Mouse (Mus musculus) kidney, adult 2 months (tissue): ENCODE results near the gene Pdp2. TPM values are rescaled to one million over a fixed set of nuclear protein-coding genes. Genes with fewer than 3 reads are reported as not detected.
A peak's percentile ranks its signal among the peaks of the same experiment; 100 is the strongest.

Experiments
- DNase-seq: peaks from one replicate; pipeline ENCODE4 v3.0.0; 2021
- H3K27ac ChIP-seq: fragments of 200-500 bp; 2 replicates; pipeline ENCODE4 v1.5.1; 2012; ENCODE audit warnings: low read depth, low read length, control low read depth, inconsistent platforms; ENCODE audit not compliant: insufficient read depth
- H3K27me3 ChIP-seq: fragments of 200-500 bp; replicated peaks from 2 replicates; pipeline ENCODE4 v1.6.1; 2012; ENCODE audit warnings: mild to moderate bottlenecking, moderate library complexity, low read length, inconsistent platforms; ENCODE audit not compliant: control insufficient read depth, insufficient read depth
- H3K36me3 ChIP-seq: fragments of 200-500 bp; 2 replicates; pipeline ENCODE4 v1.6.1; 2012; ENCODE audit warnings: mild to moderate bottlenecking, moderate library complexity, low read length, inconsistent platforms; ENCODE audit not compliant: control insufficient read depth, insufficient read depth
- H3K4me1 ChIP-seq: fragments of 200-500 bp; 2 replicates; pipeline ENCODE4 v1.6.1; 2011; ENCODE audit warnings: low read length; ENCODE audit not compliant: control insufficient read depth, insufficient read depth
- H3K4me3 ChIP-seq: fragments of 200-500 bp; 2 replicates; pipeline ENCODE4 v1.5.1; 2011; ENCODE audit warnings: mild to moderate bottlenecking, low read depth, low read length, control low read depth; ENCODE audit not compliant: insufficient read depth
- CTCF ChIP-seq: fragments of 200-500 bp; conservative IDR thresholded peaks from 2 replicates; pipeline ENCODE4 v1.5.1; 2011; ENCODE audit warnings: low read depth, mild to moderate bottlenecking, control low read depth, low read length, moderate library complexity, mixed read lengths; ENCODE audit not compliant: insufficient read depth, insufficient read length
- POLR2A ChIP-seq: fragments of 200-500 bp; IDR thresholded peaks from one replicate; pipeline ENCODE4 v1.6.1; 2011; ENCODE audit warnings: low read depth, low read length, control low read depth
- WGBS: fragments of 180-500 bp; shearing (Covaris S2); methylation state at CpG from one replicate; pipeline ENCODE4 v1.1.7; 2018; 5-methylcytosine and 5-hydroxymethylcytosine counted together
- polyA plus RNA-seq: library from polyadenylated mRNA; depleted of rRNA; stranded (reverse); fragments of >200 nt; gene quantifications from 2 replicates; pipeline ENCODE4 v1.2.3, GENCODE M21; 2012

Gene Pdp2
- polyA plus RNA-seq, 1 experiment, result 29.2 TPM

- Histone ChIP-seq H3K4me1 (peaks cover 15% of the 10 kb centered on the region), H3K4me3 (no peak overlapping the region), H3K27ac (no peak overlapping the region), H3K27me3 (no peaks in the 10 kb centered on the region), H3K36me3 (no peaks in the 10 kb centered on the region)
- TF ChIP-seq POLR2A, result no peak
- no peak for TF ChIP-seq CTCF
- 71% methylated on average over 8 of the region's 8 CpGs for WGBS
- no peak for DNase-seq
Measured at GRCm38 (mm10) chr8:104609222-104609621, 18.0 kb downstream of the Pdp2 start.

- WGBS, result 79% methylated on average over 12 of the region's 12 CpGs
- no peak overlapping the region for H3K4me3 ChIP-seq
Measured at GRCm38 (mm10) chr8:104610185-104610766, 19.0 kb downstream of the Pdp2 start.

DNA sequence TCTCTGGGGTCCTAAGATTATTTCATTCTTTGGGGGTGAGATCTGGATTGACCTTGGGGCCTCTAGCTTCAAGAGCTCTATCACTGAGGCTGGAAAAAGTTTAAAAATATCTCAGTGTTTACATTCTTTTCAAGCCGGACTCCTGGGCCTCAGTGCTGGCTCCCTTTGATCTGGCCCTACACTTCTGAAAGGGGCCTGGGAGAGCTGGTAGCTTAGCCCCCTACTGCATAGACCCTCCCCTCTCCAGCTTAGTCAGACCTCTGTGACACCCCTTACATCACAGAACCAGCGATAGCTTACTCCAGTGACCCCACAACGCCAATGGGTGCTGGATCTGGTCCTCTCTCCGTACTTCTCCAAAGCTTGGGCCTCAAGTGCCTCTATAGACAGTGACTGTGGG lies 20.4 kb downstream of the Pdp2 start:
- TF ChIP-seq POLR2A (no peak), CTCF (no peak)
- no peak overlapping the region for H3K27ac ChIP-seq
- WGBS, result 66% methylated on average over 4 of the region's 4 CpGs
- peaks cover 12% of the 10 kb centered on the region for H3K4me1 ChIP-seq
- no peak overlapping the region for H3K4me3 ChIP-seq
- no peaks in the 10 kb centered on the region for H3K36me3 ChIP-seq
- no peak for DNase-seq
- no peaks in the 10 kb centered on the region for H3K27me3 ChIP-seq

More at GRCm38 (mm10) chr8:104610185-104610766, 19.0 kb downstream of the Pdp2 start:
- TF ChIP-seq CTCF (no peak), POLR2A (peak; percentile 11)
- Histone ChIP-seq H3K27me3 (no peaks in the 10 kb centered on the region), H3K27ac (no peak overlapping the region), H3K36me3 (no peaks in the 10 kb centered on the region), H3K4me1 (peaks cover 15% of the 10 kb centered on the region)
- no peak for DNase-seq

DNA sequence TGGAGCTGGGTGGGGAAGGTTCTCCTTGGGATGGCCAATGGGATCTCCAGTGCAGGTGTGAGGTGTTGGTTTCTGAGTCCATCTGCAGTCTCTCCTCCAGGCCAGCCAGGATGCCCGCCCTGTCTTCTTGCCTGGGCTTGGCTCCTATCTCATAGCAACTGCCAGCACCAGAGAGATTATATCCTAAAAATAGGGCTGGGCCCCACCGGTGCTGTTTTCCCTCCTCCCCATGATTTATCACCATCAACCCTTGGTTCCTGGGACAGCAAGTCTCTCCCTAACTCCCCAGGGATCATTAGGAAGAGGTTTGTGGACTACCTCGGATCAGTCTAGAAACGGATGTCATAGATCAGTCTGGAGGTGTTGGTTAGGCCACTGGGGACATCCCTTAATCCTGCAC lies 21.9 kb downstream of the Pdp2 start:
- Histone ChIP-seq H3K36me3 (no peaks in the 10 kb centered on the region), H3K4me3 (no peak overlapping the region), H3K27ac (no peak overlapping the region), H3K27me3 (no peaks in the 10 kb centered on the region), H3K4me1 (no peaks in the 10 kb centered on the region; the same call in 1 of the 2 replicates)
- WGBS, result 63% methylated on average over 4 of the region's 4 CpGs
- TF ChIP-seq POLR2A, result no peak
- TF ChIP-seq CTCF, result no peak
- no peak for DNase-seq

DNA sequence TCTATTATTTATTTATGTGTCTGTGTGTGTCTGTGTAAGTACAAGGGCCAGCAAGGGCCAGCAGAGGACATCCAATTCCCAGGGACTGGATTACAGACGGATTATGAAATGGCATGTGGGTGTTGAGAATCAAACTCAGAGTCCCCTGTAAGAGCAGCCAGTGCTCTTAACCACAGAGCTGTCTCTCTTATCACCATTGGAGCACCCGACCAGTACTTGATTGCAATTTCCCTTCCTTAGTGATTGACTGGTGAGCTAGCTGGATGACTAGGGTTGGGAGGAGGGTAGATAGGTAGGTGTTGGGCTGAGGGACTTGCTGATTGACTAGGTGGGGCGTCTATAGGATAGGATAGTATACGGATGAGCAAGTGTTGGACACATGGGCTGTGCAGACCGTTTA lies 29.5 kb downstream of the Pdp2 start:
- Histone ChIP-seq H3K27ac (no peak overlapping the region), H3K4me3 (no peak overlapping the region), H3K4me1 (peaks cover 14% of the 10 kb centered on the region), H3K36me3 (peaks cover 3% of the 10 kb centered on the region; the same call in 1 of the 2 replicates), H3K27me3 (no peaks in the 10 kb centered on the region)
- TF ChIP-seq CTCF (no peak), POLR2A (no peak)
- DNase-seq, result no peak
- 84% methylated on average over 5 of the region's 5 CpGs for WGBS

DNA sequence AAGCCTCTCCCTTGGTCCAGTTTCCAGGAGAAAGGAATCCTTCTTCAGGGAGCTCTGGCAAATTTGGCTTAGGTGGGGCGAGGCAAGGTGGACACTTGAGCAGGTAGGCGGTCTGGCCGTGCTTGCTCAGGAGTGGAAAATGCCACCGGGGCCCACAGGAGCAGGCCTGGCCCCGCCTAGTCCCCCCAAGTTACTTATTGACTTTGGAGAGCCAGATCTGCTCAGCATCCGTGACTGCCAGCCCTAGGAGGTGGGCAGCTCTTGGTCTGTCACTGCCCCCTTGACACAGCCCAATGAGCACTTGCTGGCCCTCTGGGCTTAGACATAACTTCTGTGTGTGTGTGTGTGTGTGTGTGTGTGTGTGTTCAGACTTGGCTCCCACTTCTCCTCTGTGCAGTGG lies 32.9 kb downstream of the Pdp2 start, which contains the start of gene Cdh16:
TSS of gene Cdh16 (minus strand) at position 236 of the 400 bp plus-strand sequence.
- TF ChIP-seq POLR2A (peak; percentile 72), CTCF (no peak)
- Histone ChIP-seq H3K27ac (peak within 1 kb of the TSS; percentile 99), H3K27me3 (no peaks in the 10 kb centered on the region), H3K4me1 (peaks cover 16% of the 10 kb centered on the region), H3K4me3 (peak within 1 kb of the TSS; percentile 78), H3K36me3 (peaks cover 2% of the 10 kb centered on the region; the same call in 1 of the 2 replicates)
- peak; percentile 97 for DNase-seq
- WGBS, result 23% methylated on average over 6 of the region's 6 CpGs

- Histone ChIP-seq H3K36me3 (no peaks in the 10 kb centered on the region), H3K4me1 (peaks cover 16% of the 10 kb centered on the region; the same call in 1 of the 2 replicates), H3K27ac (no peak overlapping the region), H3K4me3 (no peak overlapping the region), H3K27me3 (no peaks in the 10 kb centered on the region)
- TF ChIP-seq CTCF (no peak), POLR2A (no peak)
- DNase-seq, result no peak
- WGBS, result 55% methylated on average over 4 of the region's 4 CpGs
Measured at GRCm38 (mm10) chr8:104627065-104627740, 36.0 kb downstream of the Pdp2 start.
